Mouse (Mus musculus) E14TG2a.4 (cell line): Measurements from ENCODE around the gene Ggcx.
"Not testable (repeated sequence)": the region's sequence is repeated elsewhere in the genome, so short reads cannot be mapped to it uniquely, and the experiment has no call there.

ENCODE experiments used
- H3K27me3 ChIP-seq: 2 replicates; pipeline ENCODE4 v1.6.1; 2014; ENCODE audit warnings: low read length, control low read depth; ENCODE audit not compliant: insufficient read depth
- H3K36me3 ChIP-seq: 2 replicates; pipeline ENCODE4 v1.6.1; 2014; ENCODE audit warnings: low read length, control low read depth; ENCODE audit not compliant: insufficient read depth
- H3K4me1 ChIP-seq: replicated peaks from 2 replicates; pipeline ENCODE4 v1.6.1; 2014; ENCODE audit warnings: low read depth, low read length, control low read depth
- H3K4me3 ChIP-seq: replicated peaks from 2 replicates; pipeline ENCODE4 v1.5.1; 2014; ENCODE audit warnings: mild to moderate bottlenecking, low read length
- H3K9me3 ChIP-seq: 2 replicates; pipeline ENCODE4 v1.6.1; 2014; ENCODE audit warnings: low read length, control low read depth
- CTCF ChIP-seq: conservative IDR thresholded peaks from 2 replicates; pipeline ENCODE4 v1.5.1; 2014; ENCODE audit warnings: low read length
- NANOG ChIP-seq: IDR thresholded peaks from 2 replicates; pipeline ENCODE4 v1.6.1; 2014; ENCODE audit warnings: borderline replicate concordance, low read length, mixed read lengths
- POU5F1 ChIP-seq: IDR thresholded peaks from 2 replicates; pipeline ENCODE4 v1.6.1; 2014; ENCODE audit warnings: low read length, borderline replicate concordance

Gene Ggcx

DNA sequence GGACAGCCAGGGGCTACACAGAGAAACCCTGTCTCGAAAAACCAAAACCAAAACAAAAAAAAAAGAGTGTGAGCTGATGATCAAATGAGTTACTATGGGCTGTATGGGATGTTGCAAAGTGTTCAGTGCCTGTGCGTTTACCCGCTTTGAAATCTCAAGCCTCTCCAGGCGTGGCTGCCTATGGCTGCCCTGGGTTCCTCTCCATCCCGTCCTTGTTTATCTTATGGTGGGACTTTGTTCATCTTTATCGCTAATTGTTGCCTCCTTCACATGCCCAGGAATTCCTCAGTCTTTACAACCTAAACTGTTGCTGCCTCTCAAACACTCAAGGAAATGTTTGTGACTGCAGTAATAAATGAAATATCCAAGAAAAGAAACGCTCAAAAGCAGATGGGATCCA lies 44.3 kb downstream of the Ggcx start:
- Histone ChIP-seq H3K9me3 (no peaks in the 10 kb centered on the region), H3K36me3 (no peaks in the 10 kb centered on the region), H3K4me1 (peaks cover 32% of the 10 kb centered on the region), H3K27me3 (no peaks in the 10 kb centered on the region), H3K4me3 (no peak overlapping the region)
- no peak for TF ChIP-seq CTCF
- TF ChIP-seq NANOG: no peak
- no peak for TF ChIP-seq POU5F1

DNA sequence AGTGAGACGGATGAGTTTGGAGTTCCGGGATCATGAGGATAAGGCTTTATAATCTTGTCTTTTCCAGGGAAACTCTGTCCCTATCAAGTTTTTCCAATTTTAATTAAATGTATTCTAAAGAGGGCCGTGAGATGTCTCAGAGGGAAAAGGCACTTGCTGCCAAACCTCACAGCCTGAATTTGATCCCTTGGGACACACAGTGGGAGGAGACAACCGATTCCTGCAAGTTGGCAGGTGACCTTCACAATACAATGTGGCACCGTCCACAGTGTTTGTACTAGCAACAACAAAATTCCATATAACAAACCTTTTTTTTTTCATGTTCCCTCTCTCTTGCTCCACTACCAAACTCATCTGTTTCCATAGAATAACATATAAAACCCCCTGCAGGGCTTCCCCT lies 44.8 kb downstream of the Ggcx start:
- Histone ChIP-seq H3K4me3 (no peak overlapping the region), H3K4me1 (peaks cover 29% of the 10 kb centered on the region)

GRCm38 (mm10) chr6:72460036-72460801 lies 46.1 kb downstream of the Ggcx start:
- Histone ChIP-seq H3K9me3 (no peaks in the 10 kb centered on the region), H3K36me3 (no peaks in the 10 kb centered on the region), H3K4me3 (no peak overlapping the region), H3K27me3 (no peaks in the 10 kb centered on the region), H3K4me1 (peaks cover 17% of the 10 kb centered on the region)
- TF ChIP-seq POU5F1: no peak
- TF ChIP-seq CTCF: no peak
- TF ChIP-seq NANOG: no peak

More for the DNA sequence above, 44.8 kb downstream of the Ggcx start:
- H3K9me3 ChIP-seq: no peaks in the 10 kb centered on the region
- TF ChIP-seq POU5F1: no peak
- H3K36me3 ChIP-seq: no peaks in the 10 kb centered on the region
- no peaks in the 10 kb centered on the region for H3K27me3 ChIP-seq

DNA sequence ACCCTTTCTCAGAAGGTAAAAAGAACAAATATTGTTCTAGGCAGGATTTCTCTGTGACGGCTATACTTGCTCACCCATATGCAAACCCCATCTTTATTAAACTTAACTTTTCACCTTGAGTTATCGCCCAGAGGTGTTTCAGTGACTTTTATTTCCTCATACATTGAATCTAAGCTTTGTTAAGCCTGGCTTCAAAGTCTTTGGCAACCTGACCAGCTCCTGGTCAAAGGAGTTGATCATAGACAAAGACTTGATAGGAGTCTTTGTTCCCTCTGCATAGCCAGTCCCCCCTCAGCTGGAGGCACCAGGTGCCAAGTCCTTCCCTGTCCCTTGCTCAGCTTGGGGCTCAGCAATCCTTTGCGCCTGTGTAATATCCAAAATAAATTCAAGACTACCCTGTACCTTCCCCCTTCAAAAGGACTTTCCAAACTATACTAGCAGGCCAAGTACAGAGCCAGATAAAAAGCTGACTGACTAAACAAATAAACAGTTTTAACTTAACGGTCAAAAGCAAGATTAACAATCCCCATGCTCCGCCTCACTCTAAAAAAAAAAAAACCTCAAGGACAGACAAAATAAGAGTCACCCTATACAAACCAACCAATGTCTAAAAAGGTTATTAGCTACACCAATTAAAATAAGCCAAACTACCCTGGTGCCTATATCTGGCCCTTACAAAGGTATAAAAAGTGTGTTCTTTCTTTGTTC lies 48.6 kb downstream of the Ggcx start:
- H3K4me1 ChIP-seq: peaks cover 20% of the 10 kb centered on the region
- not testable (repeated sequence) for H3K36me3 ChIP-seq, H3K4me3 ChIP-seq, H3K9me3 ChIP-seq, H3K27me3 ChIP-seq

DNA sequence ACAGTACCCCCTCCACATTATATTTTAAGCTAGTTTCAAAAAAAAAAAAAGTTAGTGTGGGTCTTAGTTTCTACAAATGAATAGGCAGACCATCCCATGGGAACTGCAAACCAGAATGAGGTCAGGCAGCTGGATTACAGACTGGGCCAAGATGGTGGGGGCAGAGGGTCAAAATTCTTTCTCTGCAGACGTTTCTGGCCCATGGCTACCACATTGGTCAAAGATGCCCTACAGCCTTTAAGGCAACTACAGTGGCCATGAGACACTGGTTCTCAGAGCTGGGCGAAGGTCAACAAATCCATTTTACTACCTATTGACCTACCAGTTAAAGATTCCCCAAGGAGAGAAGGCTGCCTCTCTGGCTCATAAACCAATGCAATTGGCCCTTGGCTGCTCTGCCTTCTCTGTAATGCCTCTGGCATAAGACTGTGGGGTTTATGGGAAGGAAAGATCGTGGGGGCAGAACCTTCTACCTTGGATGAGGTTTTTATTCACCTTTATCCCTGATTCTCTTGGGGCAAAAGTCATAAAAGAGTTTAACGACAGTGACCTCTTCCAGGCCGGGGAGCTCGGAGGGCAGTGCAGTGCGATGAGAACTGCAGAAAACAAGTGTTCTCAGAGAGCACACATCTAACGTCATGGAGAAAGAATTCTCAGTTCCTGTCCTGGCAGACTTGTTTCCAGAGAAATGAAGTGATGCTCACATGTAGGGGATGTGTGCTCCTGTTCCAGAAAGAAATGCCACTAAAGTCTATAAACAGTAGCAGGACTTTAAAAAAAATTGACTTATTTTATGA lies 51.5 kb downstream of the Ggcx start:
- Histone ChIP-seq H3K4me3 (no peak overlapping the region), H3K9me3 (no peaks in the 10 kb centered on the region), H3K36me3 (no peaks in the 10 kb centered on the region), H3K27me3 (no peaks in the 10 kb centered on the region), H3K4me1 (peaks cover 26% of the 10 kb centered on the region)
- TF ChIP-seq CTCF (no peak), NANOG (no peak), POU5F1 (no peak)

DNA sequence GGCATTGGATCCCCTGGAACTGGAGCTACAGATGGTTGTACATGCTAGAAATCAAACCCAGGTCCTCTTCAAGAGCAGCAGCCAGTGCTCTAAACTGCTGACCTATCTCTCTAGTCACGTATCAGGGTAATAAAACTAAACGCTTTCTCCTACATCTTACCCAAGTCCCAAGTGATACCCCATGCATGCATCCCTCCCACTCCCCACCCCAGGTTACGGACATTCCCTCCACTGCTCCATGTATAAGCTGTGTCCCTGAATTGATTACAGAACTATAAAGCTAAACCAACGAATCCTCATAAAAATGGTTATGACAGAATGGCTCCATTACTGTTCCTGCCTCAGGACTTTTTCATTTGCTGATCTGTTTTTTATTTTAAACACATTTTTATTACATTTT lies 52.1 kb downstream of the Ggcx start:
- H3K9me3 ChIP-seq: no peaks in the 10 kb centered on the region
- H3K36me3 ChIP-seq: no peaks in the 10 kb centered on the region
- no peaks in the 10 kb centered on the region for H3K27me3 ChIP-seq
- H3K4me1 ChIP-seq: peaks cover 26% of the 10 kb centered on the region
- no peak overlapping the region for H3K4me3 ChIP-seq
- TF ChIP-seq POU5F1 (no peak), NANOG (no peak), CTCF (no peak)

GRCm38 (mm10) chr6:72473264-72474041 lies 59.3 kb downstream of the Ggcx start:
- H3K9me3 ChIP-seq: no peaks in the 10 kb centered on the region
- no peaks in the 10 kb centered on the region for H3K36me3 ChIP-seq

GRCm38 (mm10) chr6:72475221-72475985 lies 61.3 kb downstream of the Ggcx start:
- TF ChIP-seq CTCF (no peak), NANOG (no peak), POU5F1 (no peak)
- no peaks in the 10 kb centered on the region for H3K9me3 ChIP-seq
- no peak overlapping the region for H3K4me3 ChIP-seq
- H3K4me1 ChIP-seq: peaks cover 4% of the 10 kb centered on the region
- H3K36me3 ChIP-seq: no peaks in the 10 kb centered on the region
- 0 out of 2 replicates have a peak, but pooled peaks cover 4% of the 10 kb centered on the region for H3K27me3 ChIP-seq

More at GRCm38 (mm10) chr6:72473264-72474041, 59.3 kb downstream of the Ggcx start:
- TF ChIP-seq NANOG (no peak), CTCF (no peak), POU5F1 (no peak)
- Histone ChIP-seq H3K27me3 (0 out of 2 replicates have a peak, but pooled peaks cover 4% of the 10 kb centered on the region), H3K4me1 (peaks cover 13% of the 10 kb centered on the region), H3K4me3 (no peak overlapping the region)
